Mouse (Mus musculus) liver, adult (tissue): ENCODE results near the gene Gins2.
A peak's percentile ranks its signal among the peaks of the same experiment; 100 is the strongest.

Source experiments
- GATA4 ChIP-seq: IDR thresholded peaks from 2 replicates; pipeline ENCODE4 v1.6.1; 2014; ENCODE audit warnings: mild to moderate bottlenecking, low read length; ENCODE audit not compliant: insufficient replicate concordance

Gins2 gene

GRCm38 (mm10) chr8:120574941-120575340 lies 14.2 kb downstream of the Gins2 start:
- no peak for TF ChIP-seq GATA4

GRCm38 (mm10) chr8:120573866-120574265 lies 15.2 kb downstream of the Gins2 start:
- no peak for TF ChIP-seq GATA4

GRCm38 (mm10) chr8:120572534-120572933 lies 16.6 kb downstream of the Gins2 start:
- no peak for TF ChIP-seq GATA4

- no peak for TF ChIP-seq GATA4
Measured at GRCm38 (mm10) chr8:120571561-120571960, 17.5 kb downstream of the Gins2 start.

GRCm38 (mm10) chr8:120569939-120570715 lies 19.0 kb downstream of the Gins2 start:
- TF ChIP-seq GATA4 = 0 out of 2 replicates have a peak, but pooled peaks have one; percentile 19

GRCm38 (mm10) chr8:120569123-120569522 lies 20.0 kb downstream of the Gins2 start:
- TF ChIP-seq GATA4 = no peak

GRCm38 (mm10) chr8:120568164-120568798 lies 20.8 kb downstream of the Gins2 start:
- TF ChIP-seq GATA4 = no peak

GRCm38 (mm10) chr8:120567731-120568130 lies 21.4 kb downstream of the Gins2 start:
- no peak for TF ChIP-seq GATA4

GRCm38 (mm10) chr8:120566681-120567080 lies 22.4 kb downstream of the Gins2 start:
- TF ChIP-seq GATA4 = no peak

- no peak for TF ChIP-seq GATA4
Measured at GRCm38 (mm10) chr8:120565151-120565711, 23.9 kb downstream of the Gins2 start.

- peak; percentile 53; the same call in 1 of the 2 replicates for TF ChIP-seq GATA4
Measured at GRCm38 (mm10) chr8:120563851-120564837, 25.0 kb downstream of the Gins2 start.

GRCm38 (mm10) chr8:120563348-120563724 lies 25.8 kb downstream of the Gins2 start:
- no peak for TF ChIP-seq GATA4

GRCm38 (mm10) chr8:120562680-120563347 lies 26.3 kb downstream of the Gins2 start:
- no peak for TF ChIP-seq GATA4
